Mouse (Mus musculus) hindbrain, embryonic 11.5 days (tissue): ENCODE measurements around the gene Vangl1. TPM values are rescaled to one million over a fixed set of nuclear protein-coding genes. Genes with fewer than 3 reads are reported as not detected.

Source experiments
- ATAC-seq: fragments of 200-750 bp; cut with Nextera tagmentation; 2 replicates; pipeline ENCODE4 v1.8.0; 2017; ENCODE audit warnings: mild to moderate bottlenecking, moderate TSS enrichment, moderate library complexity; ENCODE audit not compliant: low FRiP score
- DNase-seq: peaks from one replicate; pipeline ENCODE4 v3.0.0-alpha.2; 2015; ENCODE audit warnings: low spot score
- H3K27ac ChIP-seq: fragments of 300-500 bp; sonication (generic); 2 replicates; pipeline ENCODE4 v1.5.1; 2014; ENCODE audit warnings: mild to moderate bottlenecking, low read depth, low read length
- H3K27me3 ChIP-seq: fragments of 300-500 bp; sonication (generic); 2 replicates; pipeline ENCODE4 v1.6.1; 2014; ENCODE audit warnings: mild to moderate bottlenecking, low read length, moderate library complexity, mixed read lengths; ENCODE audit not compliant: control insufficient read depth, insufficient read depth
- H3K36me3 ChIP-seq: fragments of 300-500 bp; sonication (generic); 2 replicates; pipeline ENCODE4 v1.6.1; 2014; ENCODE audit warnings: mild to moderate bottlenecking, low read length, moderate library complexity, mixed read lengths; ENCODE audit not compliant: control insufficient read depth, insufficient read depth
- H3K4me1 ChIP-seq: fragments of 300-500 bp; sonication (generic); replicated peaks from 2 replicates; pipeline ENCODE4 v1.6.1; 2014; ENCODE audit warnings: low read length, mixed read lengths; ENCODE audit not compliant: control insufficient read depth, insufficient read depth
- H3K4me2 ChIP-seq: fragments of 300-500 bp; sonication (generic); replicated peaks from 2 replicates; pipeline ENCODE4 v1.6.1; 2014; ENCODE audit warnings: mild to moderate bottlenecking, low read depth, low read length
- H3K4me3 ChIP-seq: fragments of 300-500 bp; sonication (generic); 2 replicates; pipeline ENCODE4 v1.5.1; 2014; ENCODE audit warnings: low read depth, low read length
- H3K9ac ChIP-seq: fragments of 300-500 bp; sonication (generic); 2 replicates; pipeline ENCODE4 v1.6.1; 2014; ENCODE audit warnings: low read depth, low read length
- H3K9me3 ChIP-seq: fragments of 300-500 bp; sonication (generic); 2 replicates; pipeline ENCODE4 v1.6.1; 2016; ENCODE audit warnings: low read length; ENCODE audit not compliant: control insufficient read depth
- WGBS: fragments of 180-500 bp; shearing (Covaris S2); extraction: QIAGEN DNeasy Blood & Tissue Kit; methylation state at CpG from one replicate; pipeline ENCODE4 v1.1.7; 2014; 5-methylcytosine and 5-hydroxymethylcytosine counted together
- polyA plus RNA-seq: library from polyadenylated mRNA; unstranded; fragments of >200 nt; fragmentation: Nextera tagmentation; extraction: Ambion mirVana; gene quantifications from 2 replicates; pipeline ENCODE4 v1.2.1, GENCODE M21; 2014

Vangl1 gene
- polyA plus RNA-seq, 1 experiment from 2014 or later, result 12.3 TPM

DNA sequence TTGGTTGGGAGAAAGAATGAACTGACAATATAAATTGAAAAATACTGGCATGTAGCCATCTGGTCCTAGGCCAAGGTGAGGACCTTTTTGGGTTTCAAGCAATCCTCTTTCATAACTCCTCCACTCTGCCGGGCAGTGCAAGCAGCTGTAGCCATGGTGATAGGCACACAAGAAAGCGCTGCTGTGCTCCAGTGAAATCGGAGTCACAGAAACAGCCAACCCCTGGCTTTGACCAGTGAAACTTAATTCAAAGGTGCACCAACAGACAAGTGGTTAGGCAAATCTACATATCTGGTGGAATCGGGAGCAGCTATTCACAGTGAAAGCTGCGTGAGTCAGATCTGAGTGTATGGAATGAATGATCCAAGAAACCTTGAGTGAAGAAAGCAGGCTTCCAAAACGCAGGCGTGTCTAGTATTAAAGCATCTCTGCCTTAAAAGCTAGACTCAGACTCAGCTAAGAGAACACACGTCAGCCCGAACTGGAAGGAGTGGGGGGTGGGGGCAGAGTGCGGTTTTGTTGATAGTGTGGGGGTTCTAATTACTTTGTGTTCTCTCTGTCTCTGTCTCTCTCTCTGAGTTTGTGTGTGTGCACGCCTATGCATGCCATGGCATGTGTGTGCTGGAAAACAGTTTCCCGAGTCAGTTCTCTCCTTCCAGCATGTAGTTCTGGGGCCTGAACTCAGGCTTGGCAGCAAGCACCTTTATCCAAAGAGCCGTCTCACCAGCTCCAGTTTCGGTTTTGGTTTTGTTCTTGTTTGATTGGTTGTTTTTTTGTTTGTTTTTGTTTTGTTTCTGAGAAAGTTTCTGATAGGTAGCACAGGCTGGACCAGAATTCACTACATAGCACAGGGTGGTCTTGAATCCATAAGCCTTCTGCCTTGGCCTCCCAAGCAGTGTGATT is 44.8 kb downstream of the Vangl1 start:
- ATAC-seq (no peak), DNase-seq (no peak)
- no peak overlapping the region for H3K9ac ChIP-seq
- H3K36me3 ChIP-seq, result 0 out of 2 replicates have a peak, but pooled peaks cover 3% of the 10 kb centered on the region
- WGBS, result 79% methylated on average over 14 of the region's 14 CpGs
- H3K4me3 ChIP-seq, result no peak overlapping the region
- no peak overlapping the region for H3K4me2 ChIP-seq
- no peaks in the 10 kb centered on the region for H3K9me3 ChIP-seq
- no peaks in the 10 kb centered on the region for H3K4me1 ChIP-seq
- H3K27me3 ChIP-seq, result no peaks in the 10 kb centered on the region
- no peak overlapping the region for H3K27ac ChIP-seq

DNA sequence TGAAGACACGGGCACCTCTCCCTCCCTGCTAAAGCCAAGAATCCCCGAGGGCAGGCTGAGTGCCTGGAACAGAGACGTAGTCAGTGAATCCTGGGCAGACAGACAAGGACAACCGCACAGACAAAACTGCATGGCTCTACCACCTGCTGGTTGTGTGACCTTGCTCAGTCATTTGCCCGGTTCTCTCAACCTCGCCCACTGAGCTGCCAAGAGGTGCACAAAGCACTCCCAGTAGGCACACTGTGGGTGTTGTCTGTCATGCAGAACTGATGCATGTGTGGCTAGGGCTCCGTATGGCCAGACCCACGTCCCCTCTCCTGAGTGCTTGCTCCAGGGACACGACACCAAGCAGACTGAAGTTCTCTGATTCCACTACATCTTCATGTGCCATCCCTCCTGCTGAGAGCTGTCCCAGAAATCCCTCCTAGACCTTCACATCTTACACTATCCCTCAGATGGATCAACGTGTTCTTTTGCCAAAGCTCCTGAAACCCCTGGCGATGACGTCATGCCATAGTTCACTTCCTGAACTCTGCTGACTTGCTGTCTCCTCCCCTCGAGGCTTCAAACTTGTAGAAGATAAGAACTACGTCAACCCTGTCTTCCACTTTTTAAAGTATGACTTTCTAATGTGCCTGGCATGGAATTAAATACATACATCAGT is 45.6 kb downstream of the Vangl1 start:
- WGBS, result 85% methylated on average over 14 of the region's 14 CpGs

DNA sequence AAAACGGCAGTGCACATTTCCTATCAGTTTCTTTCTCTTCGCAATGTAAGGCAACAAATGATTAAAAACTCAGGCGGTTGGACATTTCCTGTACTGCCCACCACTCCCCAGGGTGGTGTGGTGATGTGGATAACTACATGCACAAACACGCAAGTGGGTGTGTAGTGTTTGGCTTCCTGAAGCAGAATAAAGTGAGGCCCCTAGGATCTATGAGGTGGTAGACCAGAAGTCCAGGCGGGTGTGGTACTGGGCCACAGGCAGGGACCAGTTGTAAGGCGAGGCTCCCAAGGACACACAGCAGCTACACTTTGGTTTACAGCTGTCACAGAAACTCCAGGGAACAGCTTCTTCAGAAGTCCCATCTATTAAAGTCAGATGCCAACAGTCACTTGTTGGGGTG is 46.8 kb downstream of the Vangl1 start:
- Histone ChIP-seq H3K27ac (no peak overlapping the region), H3K9me3 (no peaks in the 10 kb centered on the region), H3K4me2 (no peak overlapping the region), H3K4me3 (no peak overlapping the region), H3K9ac (no peak overlapping the region), H3K27me3 (no peaks in the 10 kb centered on the region), H3K36me3 (0 out of 2 replicates have a peak, but pooled peaks cover 3% of the 10 kb centered on the region), H3K4me1 (no peaks in the 10 kb centered on the region)
- WGBS, result 93% methylated on average over 6 of the region's 6 CpGs
- ATAC-seq (no peak), DNase-seq (no peak)

More for the DNA sequence above, 45.6 kb downstream of the Vangl1 start:
- Histone ChIP-seq H3K4me2 (no peak overlapping the region), H3K4me1 (no peaks in the 10 kb centered on the region), H3K9me3 (no peaks in the 10 kb centered on the region), H3K4me3 (no peak overlapping the region), H3K27ac (no peak overlapping the region), H3K27me3 (no peaks in the 10 kb centered on the region), H3K36me3 (0 out of 2 replicates have a peak, but pooled peaks cover 3% of the 10 kb centered on the region), H3K9ac (no peak overlapping the region)
- no peak for DNase-seq
- ATAC-seq, result no peak

DNA sequence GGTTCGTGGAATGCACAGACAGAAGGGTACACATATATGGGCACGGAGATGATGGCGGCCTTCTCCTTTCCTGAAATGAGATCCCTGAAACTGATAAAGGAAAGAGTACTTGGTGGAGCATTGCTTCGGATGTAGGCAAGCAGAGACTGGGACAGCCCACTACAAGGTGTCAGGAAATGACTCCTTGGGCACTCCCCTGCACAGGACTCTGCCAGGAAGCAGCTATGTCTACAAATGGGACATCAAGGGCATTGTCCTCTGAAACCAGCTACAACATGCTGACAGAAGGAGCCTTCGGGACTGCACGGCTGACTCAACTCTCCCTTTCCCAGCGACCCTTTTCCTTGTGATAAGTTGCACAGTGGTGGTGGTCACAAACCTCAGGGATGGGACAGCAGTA is 47.8 kb downstream of the Vangl1 start:
- no peaks in the 10 kb centered on the region for H3K27me3 ChIP-seq
- H3K9me3 ChIP-seq, result no peaks in the 10 kb centered on the region
- 0 out of 2 replicates have a peak, but pooled peaks cover 3% of the 10 kb centered on the region for H3K36me3 ChIP-seq
- no peak overlapping the region for H3K4me2 ChIP-seq
- H3K4me3 ChIP-seq, result no peak overlapping the region
- WGBS, result 93% methylated on average over 7 of the region's 7 CpGs
- H3K9ac ChIP-seq, result no peak overlapping the region
- no peak for DNase-seq
- no peaks in the 10 kb centered on the region for H3K4me1 ChIP-seq
- ATAC-seq, result no peak
- no peak overlapping the region for H3K27ac ChIP-seq

DNA sequence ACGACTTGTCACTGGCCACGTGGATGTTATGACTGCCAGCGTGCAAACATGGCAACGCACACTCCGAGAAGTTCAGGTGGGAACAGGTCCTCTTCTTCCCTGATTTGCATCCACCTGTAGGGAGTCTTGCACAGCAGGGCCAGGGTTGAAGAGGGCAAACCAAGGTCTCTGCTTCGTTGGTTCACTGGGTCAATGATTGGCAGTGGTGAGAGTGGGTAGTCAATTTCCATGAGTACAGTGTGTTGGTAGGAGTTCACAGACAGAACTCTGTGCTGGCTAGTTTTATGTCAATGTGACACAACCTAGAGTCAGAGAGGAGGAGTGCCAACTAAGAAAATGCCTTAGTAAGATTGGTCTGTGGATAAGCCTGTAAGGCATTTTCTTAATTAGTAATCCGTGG is 50.4 kb downstream of the Vangl1 start:
- DNase-seq (no peak), ATAC-seq (no peak)
- Histone ChIP-seq H3K4me1 (no peaks in the 10 kb centered on the region), H3K9ac (no peak overlapping the region), H3K27me3 (no peaks in the 10 kb centered on the region), H3K4me3 (no peak overlapping the region), H3K27ac (no peak overlapping the region), H3K36me3 (0 out of 2 replicates have a peak, but pooled peaks cover 3% of the 10 kb centered on the region), H3K4me2 (no peak overlapping the region), H3K9me3 (no peaks in the 10 kb centered on the region)
- 82% methylated on average over 7 of the region's 7 CpGs for WGBS

DNA sequence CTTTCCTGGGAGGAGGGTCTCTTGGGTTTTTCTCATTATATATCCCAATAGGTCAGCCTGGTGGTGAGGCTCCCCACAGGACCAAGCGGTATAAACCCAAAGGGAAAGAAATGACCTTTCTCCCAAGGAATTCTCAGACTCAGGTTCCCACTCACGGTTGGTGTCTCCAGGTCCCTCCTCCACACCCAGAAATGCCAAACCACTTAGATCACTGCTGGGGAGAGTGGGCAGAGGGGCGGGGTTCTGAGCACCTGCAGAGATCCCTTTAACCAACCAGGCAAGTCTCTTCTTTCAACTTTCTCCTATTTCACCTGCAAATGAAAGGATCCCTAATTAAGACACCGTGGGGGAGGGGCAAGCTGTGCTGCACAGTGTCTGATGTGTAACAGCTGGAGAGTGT is 51.6 kb downstream of the Vangl1 start:
- no peak for ATAC-seq
- H3K4me3 ChIP-seq, result no peak overlapping the region
- no peaks in the 10 kb centered on the region for H3K9me3 ChIP-seq
- 20% methylated on average over 4 of the region's 4 CpGs for WGBS
- H3K27ac ChIP-seq, result no peak overlapping the region
- DNase-seq, result no peak
- H3K4me1 ChIP-seq, result no peaks in the 10 kb centered on the region
- H3K9ac ChIP-seq, result no peak overlapping the region
- H3K4me2 ChIP-seq, result no peak overlapping the region
- H3K36me3 ChIP-seq, result 0 out of 2 replicates have a peak, but pooled peaks cover 3% of the 10 kb centered on the region
- no peaks in the 10 kb centered on the region for H3K27me3 ChIP-seq

DNA sequence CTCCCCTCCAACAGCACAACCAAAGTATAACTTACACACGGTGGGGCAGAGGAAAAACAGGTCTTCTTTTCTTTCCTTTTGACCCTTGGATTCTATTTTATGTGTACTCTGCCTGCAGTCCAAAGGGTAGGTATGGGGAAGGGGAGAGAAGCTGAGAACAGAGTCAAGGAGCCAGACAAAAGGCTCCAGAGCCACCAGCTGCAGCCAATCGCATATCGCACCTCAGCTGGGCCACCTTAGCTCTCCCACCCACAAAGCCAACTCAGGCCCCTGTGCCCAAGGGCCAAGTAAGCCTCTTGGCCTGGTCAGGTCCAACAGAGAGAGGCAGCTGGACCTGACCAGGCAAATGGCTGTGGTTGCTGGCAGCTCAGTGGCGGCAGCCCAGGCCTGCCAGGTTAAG is 52.0 kb downstream of the Vangl1 start:
- DNase-seq (no peak), ATAC-seq (no peak)
- no peak overlapping the region for H3K4me2 ChIP-seq
- no peak overlapping the region for H3K27ac ChIP-seq
- H3K9me3 ChIP-seq, result no peaks in the 10 kb centered on the region
- no peak overlapping the region for H3K4me3 ChIP-seq
- H3K4me1 ChIP-seq, result no peaks in the 10 kb centered on the region
- no peak overlapping the region for H3K9ac ChIP-seq
- 32% methylated on average over 4 of the region's 4 CpGs for WGBS
- no peaks in the 10 kb centered on the region for H3K27me3 ChIP-seq
- H3K36me3 ChIP-seq, result 0 out of 2 replicates have a peak, but pooled peaks cover under 1% of the 10 kb centered on the region

DNA sequence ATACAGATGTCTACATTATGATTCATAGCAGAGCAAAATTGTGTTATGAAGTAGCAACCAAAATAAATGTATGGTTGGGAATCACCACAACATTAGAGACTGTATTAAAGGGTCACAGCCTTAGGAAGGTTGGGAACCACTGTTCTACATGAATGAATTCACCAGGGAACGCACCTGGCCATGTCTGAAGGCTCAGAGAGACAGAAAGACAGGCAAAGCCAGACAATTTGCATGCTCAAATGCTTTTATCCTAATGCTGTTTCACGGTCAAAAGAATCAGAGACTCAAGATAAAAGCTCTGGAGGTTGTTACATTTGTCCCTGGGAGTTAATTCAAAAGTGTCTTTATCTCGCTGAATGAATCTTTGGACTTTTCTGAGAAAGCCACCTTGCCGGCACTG is 52.6 kb downstream of the Vangl1 start:
- no peaks in the 10 kb centered on the region for H3K36me3 ChIP-seq
- no peak overlapping the region for H3K4me2 ChIP-seq
- H3K4me1 ChIP-seq, result no peaks in the 10 kb centered on the region
- no peaks in the 10 kb centered on the region for H3K27me3 ChIP-seq
- H3K9me3 ChIP-seq, result no peaks in the 10 kb centered on the region
- 51% methylated on average over 4 of the region's 4 CpGs for WGBS
- H3K27ac ChIP-seq, result no peak overlapping the region
- no peak overlapping the region for H3K9ac ChIP-seq
- DNase-seq (no peak), ATAC-seq (no peak)
- H3K4me3 ChIP-seq, result no peak overlapping the region
